Mouse (Mus musculus) right cerebral cortex, adult 2 months (tissue): Measurements from ENCODE around the gene Grm1.

Source experiments
- DNase-seq, 2 experiments: peaks; one replicate each; pipeline ENCODE4 v3.0.0; 2021 to 2022; ENCODE audit warnings: low spot score in 2 of 2

Gene Grm1

GRCm38 (mm10) chr10:10834828-10835227 is 247.3 kb downstream of the Grm1 start:
- no peak for DNase-seq

- DNase-seq: no peak
Measured at GRCm38 (mm10) chr10:10831141-10831540, 251.0 kb downstream of the Grm1 start.

DNA sequence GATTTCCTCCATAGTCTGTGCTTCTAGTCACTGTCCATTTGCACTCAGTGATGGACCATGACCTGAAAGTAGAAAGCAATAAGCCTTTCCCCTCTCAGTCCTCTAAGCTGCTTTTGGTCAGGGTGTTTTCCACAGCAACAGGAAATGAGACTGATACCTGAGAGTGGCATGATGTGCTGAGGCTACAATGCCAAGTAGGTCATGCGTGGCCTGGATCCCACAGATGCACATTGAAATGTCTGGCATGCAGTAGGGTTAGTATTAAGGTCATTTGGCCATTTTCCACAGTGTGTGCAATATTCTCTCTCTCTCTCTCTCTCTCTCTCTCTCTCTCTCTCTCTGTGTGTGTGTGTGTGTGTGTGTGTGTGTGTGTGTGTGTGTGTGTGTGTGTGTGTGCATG is 254.8 kb downstream of the Grm1 start:
- no peak for DNase-seq

GRCm38 (mm10) chr10:10818061-10818460 is 264.1 kb downstream of the Grm1 start:
- no peak for DNase-seq

DNA sequence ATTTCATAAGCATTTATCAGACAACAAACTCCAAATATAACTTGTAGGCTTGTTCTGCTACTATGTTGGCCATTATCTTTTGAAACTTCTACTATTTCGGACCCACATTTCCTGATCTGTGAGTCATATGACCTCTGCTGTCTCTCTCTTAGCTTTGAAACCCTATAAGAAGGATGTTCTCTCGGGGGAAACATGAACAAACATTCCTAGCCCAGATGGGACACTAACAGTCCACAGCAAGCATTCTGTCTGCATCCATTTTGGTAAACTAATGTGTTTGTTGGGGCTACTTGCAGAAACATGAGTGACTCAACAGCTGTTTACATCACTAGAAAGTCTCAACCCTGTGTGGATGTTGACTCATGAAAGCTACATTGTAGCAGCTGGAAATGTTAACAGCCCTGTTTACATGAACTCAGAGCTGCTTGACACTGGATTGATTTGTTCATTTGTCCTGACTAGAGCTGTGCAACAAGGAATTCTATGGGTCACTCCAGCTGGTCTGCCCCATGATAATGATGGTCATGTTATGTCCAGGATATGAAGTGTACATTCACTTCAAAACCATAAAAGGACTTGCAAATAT is 267.4 kb downstream of the Grm1 start:
- no peak for DNase-seq

- DNase-seq: peak; percentile 70 to 81
Measured at GRCm38 (mm10) chr10:10812750-10813711, 269.1 kb downstream of the Grm1 start.

GRCm38 (mm10) chr10:10809777-10810176 is 272.4 kb downstream of the Grm1 start:
- DNase-seq: no peak

GRCm38 (mm10) chr10:10795321-10795720 is 286.8 kb downstream of the Grm1 start:
- DNase-seq: no peak

DNA sequence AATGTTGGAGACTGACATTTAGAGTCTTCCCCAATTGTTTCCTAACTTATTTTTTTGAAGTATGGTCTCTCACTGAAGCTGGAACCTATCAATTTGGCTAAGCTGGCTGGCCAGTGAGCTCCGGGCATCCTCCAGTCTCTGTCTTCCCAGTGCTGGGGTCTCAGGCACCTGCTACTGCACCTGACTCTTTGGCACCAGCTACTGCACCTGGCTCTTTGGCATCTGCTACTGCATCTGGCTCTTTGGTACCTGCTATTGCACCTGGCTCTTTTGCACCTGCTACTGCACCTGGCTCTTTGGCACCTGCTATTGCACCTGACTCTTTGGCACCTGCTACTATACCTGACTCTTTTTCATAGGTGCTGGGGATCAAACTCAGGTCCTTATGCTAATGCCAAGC is 291.7 kb downstream of the Grm1 start:
- no peak for DNase-seq

GRCm38 (mm10) chr10:10789967-10790366 is 292.2 kb downstream of the Grm1 start:
- DNase-seq: no peak

GRCm38 (mm10) chr10:10787906-10788416 is 294.2 kb downstream of the Grm1 start:
- DNase-seq: no peak

DNA sequence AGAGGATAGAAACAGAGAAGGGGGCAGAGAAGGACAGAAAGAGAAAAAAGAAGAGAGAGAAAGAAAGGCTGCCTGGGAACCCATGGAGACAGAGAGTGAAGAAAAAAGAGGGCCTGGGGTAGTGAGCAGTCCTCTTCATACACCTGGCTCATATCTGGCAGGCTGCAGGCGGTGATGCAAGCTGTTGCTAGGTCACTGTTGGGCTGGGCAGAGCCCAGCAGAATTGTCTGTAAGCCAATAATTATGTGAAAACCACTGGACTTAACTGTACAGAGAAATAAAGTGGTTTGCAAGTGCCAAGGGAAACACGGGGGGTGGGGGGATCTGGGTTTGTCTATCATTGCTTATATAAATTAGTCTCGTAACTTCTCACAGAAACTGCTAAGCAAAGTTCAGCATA is 297.0 kb downstream of the Grm1 start:
- DNase-seq: no peak

- no peak for DNase-seq
Measured at GRCm38 (mm10) chr10:10774827-10775226, 307.3 kb downstream of the Grm1 start.

- no peak for DNase-seq
Measured at GRCm38 (mm10) chr10:10763015-10763414, 319.1 kb downstream of the Grm1 start.

DNA sequence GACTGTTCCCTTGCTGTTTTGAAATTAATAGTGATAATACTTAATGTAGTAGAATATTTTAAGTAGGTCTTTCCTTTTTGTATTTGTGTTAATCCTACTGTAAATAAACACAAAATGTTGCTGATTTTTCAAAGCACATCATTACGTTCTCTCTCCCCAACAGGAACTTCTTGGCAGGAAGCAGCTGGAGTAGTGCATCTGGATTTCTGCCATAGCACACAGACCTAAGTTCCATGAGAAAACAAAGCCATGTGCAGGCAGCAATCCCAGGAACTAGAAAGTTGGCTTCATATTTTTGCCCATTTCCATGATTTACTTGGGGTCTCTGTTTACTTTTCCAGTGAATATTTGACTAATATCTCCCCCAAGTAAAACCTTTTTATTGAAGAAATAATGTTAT is 320.9 kb downstream of the Grm1 start:
- DNase-seq: no peak

DNA sequence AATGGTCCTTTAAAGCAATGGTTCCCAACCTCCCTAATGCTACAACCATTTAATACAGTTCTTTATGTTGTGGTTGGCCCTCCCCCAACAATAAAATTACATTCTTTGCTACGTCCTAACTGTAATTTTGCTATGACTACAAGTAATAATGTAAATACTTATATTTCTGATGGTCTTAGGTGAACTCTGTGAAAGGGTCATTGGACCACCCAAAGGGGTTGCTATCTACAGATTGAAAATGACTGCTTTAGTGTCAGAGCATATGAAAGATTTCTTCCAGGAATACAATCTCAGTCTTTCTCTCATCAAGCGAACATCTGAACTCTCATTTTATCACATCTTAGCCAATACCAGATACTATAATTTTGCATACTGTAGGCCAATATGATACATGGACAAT is 321.4 kb downstream of the Grm1 start:
- DNase-seq: no peak

DNA sequence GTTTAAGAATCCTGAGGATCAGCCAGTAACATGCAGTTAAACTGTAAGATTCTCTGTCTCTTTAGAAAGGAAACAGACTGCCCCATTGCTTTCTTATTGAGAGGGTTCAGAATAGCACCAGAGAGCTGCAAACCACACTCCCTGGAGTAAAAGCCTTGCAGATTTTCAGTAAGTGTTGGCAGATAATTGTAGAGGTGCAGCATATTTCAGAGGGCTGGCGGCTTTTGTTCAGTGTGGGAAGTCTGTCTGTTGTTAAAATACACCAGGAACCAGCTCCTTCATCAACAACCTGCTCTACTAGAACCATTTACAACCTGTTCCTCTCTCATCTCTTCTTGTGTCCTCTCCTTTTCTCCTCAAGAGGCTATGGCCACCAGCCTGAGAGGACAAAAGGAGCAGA is 331.1 kb downstream of the Grm1 start:
- peak; percentile 15 to 19 for DNase-seq

DNA sequence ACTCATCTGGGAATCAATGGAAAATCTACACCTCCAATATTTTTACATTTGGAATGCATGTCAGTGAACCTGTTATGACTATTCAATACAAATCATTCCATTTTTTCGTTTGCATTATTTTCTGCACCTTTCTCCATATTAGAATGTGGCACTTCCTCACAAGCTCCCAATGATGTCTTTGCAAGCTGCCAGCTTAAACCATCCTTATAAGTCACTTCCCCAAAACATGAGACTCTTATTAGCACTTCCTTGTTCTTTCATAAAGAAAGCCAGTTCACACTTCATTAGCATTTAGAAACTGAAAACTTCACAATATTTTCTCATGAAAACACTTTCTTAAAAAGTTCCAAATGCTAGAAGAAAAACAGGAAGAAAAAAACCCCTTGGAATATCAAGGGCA is 338.1 kb downstream of the Grm1 start:
- DNase-seq: no peak

GRCm38 (mm10) chr10:10742172-10742571 is 340.0 kb downstream of the Grm1 start:
- DNase-seq: no peak

- no peak for DNase-seq
Measured at GRCm38 (mm10) chr10:10741314-10741713, 340.8 kb downstream of the Grm1 start.

GRCm38 (mm10) chr10:10740729-10741128 is 341.4 kb downstream of the Grm1 start:
- DNase-seq: no peak

GRCm38 (mm10) chr10:10737041-10737681 is 345.0 kb downstream of the Grm1 start:
- DNase-seq: peak; percentile 33 to 52
